Comparison of ENCODE assay signal across 23 mouse cellular contexts in the genomic region with DNA sequence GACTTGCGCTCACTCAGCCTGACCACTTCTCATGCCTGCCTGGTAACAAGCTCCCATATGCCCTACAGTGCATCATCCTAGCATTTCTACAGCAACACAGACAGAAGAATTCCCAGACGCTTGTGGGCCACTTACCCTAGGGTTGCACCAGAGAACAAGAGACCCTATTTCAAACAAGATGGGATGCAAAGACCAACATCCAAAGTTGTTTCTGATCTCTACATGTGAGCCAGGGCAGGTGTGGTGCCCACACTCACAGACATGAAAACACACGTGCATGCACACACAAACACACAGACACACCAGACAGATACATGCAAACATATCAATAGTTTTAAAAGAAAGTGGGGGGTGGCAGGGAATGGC. TPM values are rescaled to one million over a fixed set of nuclear protein-coding genes. Genes with fewer than 3 reads are reported as not detected.
DNase-seq lines count a peak whose midpoint lies in the region; ATAC-seq and TF ChIP-seq lines count a peak whose summit lies in the region.
"Had no signal": no experiment of that assay in that cellular context is flagged by ENCODE, and none has a peak within 500 bp of the region (broad histone marks: within the 10 kb centered on the region; RNA-seq: fewer than 3 reads in every experiment).

No protein-coding gene starts in this region.

- no peak overlapping the region for H3K9ac ChIP-seq in lung, embryonic 16.5 days (ENCODE audit: low read length)
- H3K9ac ChIP-seq in liver, embryonic 13.5 days: peak overlapping the region; percentile 37
- peak overlapping the region; percentile 28; the same call in 1 of the 2 replicates for H3K9ac ChIP-seq in stomach, embryonic 16.5 days (ENCODE audit: low read length)
- H3K9ac ChIP-seq in midbrain, embryonic 11.5 days (ENCODE audit: low read length): no peak overlapping the region
- no peak overlapping the region for H3K9ac ChIP-seq in midbrain, embryonic 14.5 days (replicated peaks; ENCODE audit: low read length)
- H3K9ac ChIP-seq: embryonic facial prominence, embryonic 15.5 days; hindbrain, embryonic 15.5 days; limb, embryonic 13.5 days; lung, embryonic 14.5 days; neural tube, embryonic 13.5 days had no signal

- no peaks in the 10 kb centered on the region for H3K27me3 ChIP-seq in kidney, adult 2 months (replicated peaks; ENCODE audit: control insufficient read depth, insufficient read depth, low read length)
- no peaks in the 10 kb centered on the region for H3K27me3 ChIP-seq in lung, embryonic 16.5 days (ENCODE audit: control insufficient read depth, insufficient read depth, low read depth, low read length)
- H3K27me3 ChIP-seq in liver, embryonic 13.5 days: no peaks in the 10 kb centered on the region
- H3K27me3 ChIP-seq in stomach, embryonic 16.5 days (ENCODE audit: control insufficient read depth, insufficient read depth, low read length): no peaks in the 10 kb centered on the region
- H3K27me3 ChIP-seq in midbrain, embryonic 11.5 days (ENCODE audit: control insufficient read depth, insufficient read depth, low read length): no peaks in the 10 kb centered on the region
- H3K27me3 ChIP-seq in midbrain, embryonic 14.5 days (ENCODE audit: control insufficient read depth, insufficient read depth, low read length): no peaks in the 10 kb centered on the region
- H3K27me3 ChIP-seq: embryonic facial prominence, embryonic 15.5 days; hindbrain, embryonic 15.5 days; limb, embryonic 13.5 days; neural tube, embryonic 13.5 days had no signal

- TF ChIP-seq CTCF in kidney, adult 2 months (conservative IDR thresholded peaks at IDR 0.05; ENCODE audit: insufficient read depth, insufficient read length, low read depth, low read length): no peak

- H3K4me3 ChIP-seq in kidney, adult 2 months (ENCODE audit: insufficient read depth, low read depth, low read length): no peak overlapping the region
- H3K4me3 ChIP-seq in lung, embryonic 16.5 days (ENCODE audit: low read length): no peak overlapping the region
- H3K4me3 ChIP-seq in liver, embryonic 13.5 days (replicated peaks): no peak overlapping the region
- no peak overlapping the region for H3K4me3 ChIP-seq in stomach, embryonic 16.5 days (replicated peaks; ENCODE audit: low read length)
- no peak overlapping the region for H3K4me3 ChIP-seq in midbrain, embryonic 11.5 days (ENCODE audit: low read depth, low read length)
- H3K4me3 ChIP-seq in midbrain, embryonic 14.5 days (replicated peaks; ENCODE audit: low read depth, low read length): no peak overlapping the region
- H3K4me3 ChIP-seq: embryonic facial prominence, embryonic 15.5 days; hindbrain, embryonic 15.5 days; limb, embryonic 13.5 days; myocyte; neural tube, embryonic 13.5 days had no signal

- DNase-seq in kidney, adult 2 months: no peak
- DNase-seq in kidney, postnatal 25 days: no peak
- DNase-seq in lung, postnatal 25 days (ENCODE audit: low spot score): no peak
- no peak for DNase-seq in liver, embryonic 13.5 days
- no peak for DNase-seq in midbrain, embryonic 11.5 days (ENCODE audit: low spot score, missing footprints)
- DNase-seq in midbrain, embryonic 14.5 days: no peak
- DNase-seq: cerebellum, adult 11 months; cerebellum, adult 9-11 months; heart, postnatal 4 days; layer of hippocampus, adult 9-11 months; lung, embryonic 14.5 days; retina, postnatal 1 day; right cerebral cortex, postnatal 25 days; spleen, adult 18-20 months; thymus, postnatal 14 days had no signal

- H3K9me3 ChIP-seq in lung, embryonic 16.5 days (ENCODE audit: control insufficient read depth, low read length): no peaks in the 10 kb centered on the region
- H3K9me3 ChIP-seq in liver, embryonic 13.5 days (replicated peaks): no peaks in the 10 kb centered on the region
- no peaks in the 10 kb centered on the region for H3K9me3 ChIP-seq in stomach, embryonic 16.5 days (replicated peaks; ENCODE audit: control insufficient read depth, low read length)
- H3K9me3 ChIP-seq in midbrain, embryonic 11.5 days (ENCODE audit: control insufficient read depth, low read length): no peaks in the 10 kb centered on the region
- H3K9me3 ChIP-seq in midbrain, embryonic 14.5 days (ENCODE audit: control insufficient read depth, low read length): no peaks in the 10 kb centered on the region
- H3K9me3 ChIP-seq: embryonic facial prominence, embryonic 15.5 days; hindbrain, embryonic 15.5 days; limb, embryonic 13.5 days; neural tube, embryonic 13.5 days had no signal

- no peak for TF ChIP-seq POLR2A in kidney, adult 2 months (IDR thresholded peaks at IDR 0.05; ENCODE audit: low read depth, low read length)

- peaks cover 17% of the 10 kb centered on the region for H3K4me1 ChIP-seq in kidney, adult 2 months (ENCODE audit: control insufficient read depth, insufficient read depth, low read length)
- H3K4me1 ChIP-seq in lung, embryonic 16.5 days (replicated peaks; ENCODE audit: control insufficient read depth, insufficient read depth, low read length): peaks cover 14% of the 10 kb centered on the region
- H3K4me1 ChIP-seq in liver, embryonic 13.5 days (replicated peaks): peaks cover 55% of the 10 kb centered on the region
- peaks cover 11% of the 10 kb centered on the region for H3K4me1 ChIP-seq in stomach, embryonic 16.5 days (ENCODE audit: control insufficient read depth, insufficient read depth, low read length)
- peaks cover 3% of the 10 kb centered on the region; the same call in 1 of the 2 replicates for H3K4me1 ChIP-seq in midbrain, embryonic 11.5 days (ENCODE audit: control insufficient read depth, insufficient read depth, low read length)
- 0 out of 2 replicates have a peak, but pooled peaks cover 2% of the 10 kb centered on the region for H3K4me1 ChIP-seq in midbrain, embryonic 14.5 days (ENCODE audit: control insufficient read depth, insufficient read depth, low read length)

- WGBS in kidney, adult 2 months: 79% methylated on average over 3 of the region's 3 CpGs
- WGBS in lung, embryonic 16.5 days: 69% methylated on average over 3 of the region's 3 CpGs
- 79% methylated on average over 3 of the region's 3 CpGs for WGBS in liver, embryonic 13.5 days (ENCODE audit: insufficient replicate concordance)
- 74% methylated on average over 3 of the region's 3 CpGs for WGBS in stomach, embryonic 16.5 days
- 85% methylated on average over 3 of the region's 3 CpGs for WGBS in midbrain, embryonic 11.5 days
- WGBS in midbrain, embryonic 14.5 days: 87% methylated on average over 3 of the region's 3 CpGs

- no peak overlapping the region for H3K4me2 ChIP-seq in lung, embryonic 16.5 days (ENCODE audit: low read depth, low read length)
- peak overlapping the region; percentile 35 for H3K4me2 ChIP-seq in liver, embryonic 13.5 days
- no peak overlapping the region for H3K4me2 ChIP-seq in stomach, embryonic 16.5 days (ENCODE audit: low read depth, low read length)
- H3K4me2 ChIP-seq in midbrain, embryonic 11.5 days: no peak overlapping the region
- H3K4me2 ChIP-seq in midbrain, embryonic 14.5 days (ENCODE audit: low read length): no peak overlapping the region
- H3K4me2 ChIP-seq: embryonic facial prominence, embryonic 15.5 days; hindbrain, embryonic 15.5 days; limb, embryonic 13.5 days; lung, embryonic 14.5 days; neural tube, embryonic 13.5 days had no signal

- ATAC-seq in lung, embryonic 16.5 days (ENCODE audit: low read depth): no peak
- no peak for ATAC-seq in liver, embryonic 13.5 days (ENCODE audit: low read depth)
- no peak for ATAC-seq in stomach, embryonic 16.5 days (ENCODE audit: insufficient read depth, low FRiP score)
- ATAC-seq in midbrain, embryonic 11.5 days (ENCODE audit: low FRiP score): no peak
- no peak for ATAC-seq in midbrain, embryonic 14.5 days (ENCODE audit: low FRiP score, low TSS enrichment)

- H3K27ac ChIP-seq in kidney, adult 2 months (ENCODE audit: insufficient read depth, low read depth, low read length): peak overlapping the region; percentile 95
- H3K27ac ChIP-seq in lung, embryonic 16.5 days (ENCODE audit: low read length): peak overlapping the region; percentile 93
- peak overlapping the region; percentile 97 for H3K27ac ChIP-seq in liver, embryonic 13.5 days
- peak overlapping the region; percentile 53; the same call in 1 of the 2 replicates for H3K27ac ChIP-seq in stomach, embryonic 16.5 days (ENCODE audit: low read length)
- no peak overlapping the region for H3K27ac ChIP-seq in midbrain, embryonic 11.5 days (ENCODE audit: low read depth, low read length)
- no peak overlapping the region for H3K27ac ChIP-seq in midbrain, embryonic 14.5 days (replicated peaks; ENCODE audit: low read depth, low read length)
- H3K27ac ChIP-seq: embryonic facial prominence, embryonic 15.5 days; hindbrain, embryonic 15.5 days; limb, embryonic 13.5 days; neural tube, embryonic 13.5 days had no signal

- H3K36me3 ChIP-seq in kidney, adult 2 months (ENCODE audit: control insufficient read depth, insufficient read depth, low read length): no peaks in the 10 kb centered on the region
- H3K36me3 ChIP-seq in lung, embryonic 16.5 days (ENCODE audit: control insufficient read depth, insufficient read depth, low read length): no peaks in the 10 kb centered on the region
- no peaks in the 10 kb centered on the region for H3K36me3 ChIP-seq in liver, embryonic 13.5 days
- H3K36me3 ChIP-seq in stomach, embryonic 16.5 days (ENCODE audit: control insufficient read depth, insufficient read depth, low read length): no peaks in the 10 kb centered on the region
- no peaks in the 10 kb centered on the region for H3K36me3 ChIP-seq in midbrain, embryonic 11.5 days (ENCODE audit: control insufficient read depth, insufficient read depth, low read length)
- no peaks in the 10 kb centered on the region for H3K36me3 ChIP-seq in midbrain, embryonic 14.5 days (ENCODE audit: control insufficient read depth, insufficient read depth, low read length)
- H3K36me3 ChIP-seq: embryonic facial prominence, embryonic 15.5 days; hindbrain, embryonic 15.5 days; limb, embryonic 13.5 days; neural tube, embryonic 13.5 days had no signal

RNA-seq across cellular contexts. Expression of gene Ina, which starts 24.4 kb away (rescaled TPM):
- polyA plus RNA-seq in kidney, adult 2 months (2012; rRNA removed): 0.11 and 0.31 TPM in 2 replicates
- polyA plus RNA-seq in lung, embryonic 16.5 days (2015; fragmentation: Nextera tagmentation; extraction: Ambion mirVana): 0.51 and 1.2 TPM in 2 replicates
- 0.58 and 0.71 TPM in 2 replicates for polyA plus RNA-seq in liver, embryonic 13.5 days (2015; fragmentation: Nextera tagmentation; extraction: Ambion mirVana)
- 5.7 and 6.5 TPM in 2 replicates for polyA plus RNA-seq in stomach, embryonic 16.5 days (2015; fragmentation: Nextera tagmentation; extraction: Ambion mirVana)
- polyA plus RNA-seq in midbrain, embryonic 11.5 days (2014; fragmentation: Nextera tagmentation; extraction: Ambion mirVana): 179 and 186 TPM in 2 replicates
- 605 and 611 TPM in 2 replicates for polyA plus RNA-seq in midbrain, embryonic 14.5 days (2014; fragmentation: Nextera tagmentation; extraction: Ambion mirVana)
- polyA plus RNA-seq: C2C12, myocyte had no signal

RNA-seq across cellular contexts. Expression of gene Nt5c2, which starts 24.8 kb away (rescaled TPM):
- polyA plus RNA-seq in kidney, adult 2 months (2012; rRNA removed): 32.2 and 36.3 TPM in 2 replicates
- 87.7 and 92.2 TPM in 2 replicates for polyA plus RNA-seq in lung, embryonic 16.5 days (2015; fragmentation: Nextera tagmentation; extraction: Ambion mirVana)
- polyA plus RNA-seq in liver, embryonic 13.5 days (2015; fragmentation: Nextera tagmentation; extraction: Ambion mirVana): 61.0 and 69.1 TPM in 2 replicates
- polyA plus RNA-seq in stomach, embryonic 16.5 days (2015; fragmentation: Nextera tagmentation; extraction: Ambion mirVana): 86.4 and 91.2 TPM in 2 replicates
- polyA plus RNA-seq in midbrain, embryonic 11.5 days (2014; fragmentation: Nextera tagmentation; extraction: Ambion mirVana): 73.5 and 79.6 TPM in 2 replicates
- polyA plus RNA-seq in midbrain, embryonic 14.5 days (2014; fragmentation: Nextera tagmentation; extraction: Ambion mirVana): 89.9 and 91.1 TPM in 2 replicates

Comparison
In these comparisons a context has a peak if more than half of its experiments do, and no peak if none do; other contexts are left out.
1. H3K27ac ChIP-seq: peak in kidney, adult 2 months (single experiment), lung, embryonic 16.5 days (single experiment), liver, embryonic 13.5 days (single experiment) and stomach, embryonic 16.5 days (single experiment); none in midbrain, embryonic 11.5 days (single experiment) and midbrain, embryonic 14.5 days (single experiment).
2. H3K9ac ChIP-seq: peak in liver, embryonic 13.5 days (single experiment) and stomach, embryonic 16.5 days (single experiment); none in lung, embryonic 16.5 days (single experiment), midbrain, embryonic 11.5 days (single experiment) and midbrain, embryonic 14.5 days (single experiment).
3. RNA of gene Ina, which starts 24.4 kb away (polyA plus RNA-seq): 605 to 611 TPM in midbrain, embryonic 14.5 days and 179 to 186 TPM in midbrain, embryonic 11.5 days; 5.7 to 6.5 TPM in stomach, embryonic 16.5 days, 0.58 to 0.71 TPM in liver, embryonic 13.5 days, 0.51 to 1.2 TPM in lung, embryonic 16.5 days and 0.11 to 0.31 TPM in kidney, adult 2 months; every median in the first group is over 10 times any median in the second.